Mouse (Mus musculus) yolk sac, embryonic 10.5 days (tissue): ENCODE results near the gene Khdrbs1.
"Not testable (repeated sequence)": the region's sequence is repeated elsewhere in the genome, so short reads cannot be mapped to it uniquely, and the experiment has no call there.

Experiments
- DNase-seq: peaks from one replicate; pipeline ENCODE4 v3.0.0-alpha.2; 2017; ENCODE audit warnings: low spot score

Khdrbs1 gene

DNA sequence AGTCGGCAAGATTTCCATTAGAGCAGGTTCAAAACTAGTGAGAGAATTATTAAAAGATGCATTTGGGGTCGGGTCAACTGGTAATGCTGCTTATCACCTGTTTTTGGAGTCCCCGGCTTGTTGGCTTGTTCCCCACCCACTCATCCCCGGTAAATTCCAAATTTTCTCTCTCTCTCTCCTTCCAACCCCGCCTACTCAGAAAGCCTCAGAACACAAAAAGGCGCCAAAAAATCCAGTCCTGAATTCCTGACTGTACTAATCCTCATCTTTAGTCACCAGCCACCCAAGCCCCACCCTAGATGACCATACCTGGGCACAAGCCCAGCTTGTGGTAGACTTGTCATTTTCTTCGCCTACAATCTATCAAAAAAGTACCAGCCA lies 897 bp upstream of the Khdrbs1 start:
- DNase-seq: no peak

DNA sequence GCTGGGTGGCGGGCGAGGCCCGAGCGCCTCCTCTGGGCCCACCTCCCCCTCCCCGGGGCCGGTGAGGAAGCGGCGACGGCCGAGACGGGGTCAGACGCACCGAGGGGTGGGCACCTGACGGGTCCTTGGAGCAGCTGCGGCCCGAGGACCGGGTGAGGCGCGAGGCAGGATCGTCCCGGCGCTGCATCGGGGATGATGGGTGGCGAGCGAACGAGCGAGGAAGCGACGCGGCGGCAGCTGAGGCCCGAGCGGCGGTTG lies 200 bp downstream of the Khdrbs1 start:
- no peak for DNase-seq

DNA sequence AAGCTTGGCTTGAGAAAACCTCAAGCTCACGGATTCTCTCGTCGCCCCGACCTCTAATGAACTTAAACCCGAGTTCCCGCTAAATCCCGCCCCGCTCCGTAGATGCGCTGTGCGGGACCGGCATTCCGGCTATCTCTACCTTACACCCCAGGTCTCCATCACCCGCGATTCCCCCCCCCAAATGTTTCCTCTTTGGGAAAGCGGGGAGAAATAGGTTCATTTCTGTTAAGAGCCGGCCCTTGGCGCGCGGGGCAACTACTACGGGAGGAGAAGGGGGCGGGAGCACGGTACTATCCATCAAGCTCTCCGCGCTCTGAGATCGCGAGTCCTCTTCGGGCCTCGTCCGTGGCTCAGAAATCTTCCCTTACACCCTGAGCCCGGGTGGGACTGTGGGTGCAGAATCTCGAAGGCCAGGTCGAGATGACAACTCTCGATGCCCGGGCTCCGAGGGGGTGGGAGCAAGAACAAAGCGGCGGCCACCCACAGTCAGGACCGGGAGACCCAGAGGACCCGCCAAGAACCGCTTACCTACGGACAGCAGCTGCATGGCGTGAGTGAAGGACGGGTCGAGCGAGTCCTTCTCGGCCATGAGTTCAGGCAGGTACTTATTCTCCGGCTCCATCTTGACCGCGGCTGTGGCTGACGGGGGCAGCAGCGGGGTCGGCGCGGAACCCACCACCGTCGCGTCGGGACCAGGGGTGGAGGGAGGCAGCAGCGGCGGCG lies 691 bp downstream of the Khdrbs1 start:
- DNase-seq: peak; percentile 50

DNA sequence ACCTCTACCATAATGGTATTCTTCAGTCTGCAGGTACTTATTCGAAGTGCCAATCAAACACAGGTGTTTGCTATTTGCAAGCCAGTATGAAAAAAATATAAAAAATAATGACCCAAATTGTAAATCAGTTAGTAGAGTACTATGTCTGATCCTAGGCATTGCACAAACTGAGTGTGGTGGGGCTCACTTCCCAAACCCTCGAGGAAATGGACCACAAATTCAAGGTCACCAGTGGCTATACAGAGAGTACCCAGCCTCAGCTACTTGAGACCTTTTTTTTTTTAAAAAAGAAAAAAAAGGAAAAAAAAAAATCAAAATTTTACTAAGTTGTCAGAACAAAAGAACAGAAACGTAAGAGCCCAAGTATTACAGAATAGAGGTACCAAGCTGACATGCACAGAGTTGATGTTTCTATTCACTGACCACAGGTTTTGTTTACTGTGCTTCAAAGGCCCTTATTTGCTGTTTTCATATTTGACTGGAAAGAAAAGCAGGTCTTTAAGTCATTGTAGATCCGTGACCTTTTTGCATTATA lies 2.9 kb downstream of the Khdrbs1 start:
- no peak for DNase-seq

DNA sequence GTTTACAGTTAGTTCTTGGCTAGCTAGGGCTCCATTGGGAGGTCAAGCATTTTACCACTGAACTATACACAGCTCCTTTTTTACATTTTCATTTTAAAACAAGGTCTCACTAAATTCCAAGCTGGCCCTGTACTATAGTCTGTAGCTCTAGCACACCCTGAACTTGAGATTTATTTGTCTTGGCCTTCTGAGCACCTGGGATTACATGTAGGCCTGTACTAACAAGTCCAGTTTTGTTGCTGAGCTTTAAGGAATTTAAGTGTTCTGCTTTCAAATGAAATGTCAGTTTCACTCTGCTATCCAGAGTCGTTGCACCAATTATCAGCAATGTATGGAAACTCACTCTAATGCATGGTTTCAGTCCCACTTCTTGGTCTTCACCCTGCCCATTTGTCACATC lies 5.9 kb downstream of the Khdrbs1 start:
- DNase-seq: no peak

DNA sequence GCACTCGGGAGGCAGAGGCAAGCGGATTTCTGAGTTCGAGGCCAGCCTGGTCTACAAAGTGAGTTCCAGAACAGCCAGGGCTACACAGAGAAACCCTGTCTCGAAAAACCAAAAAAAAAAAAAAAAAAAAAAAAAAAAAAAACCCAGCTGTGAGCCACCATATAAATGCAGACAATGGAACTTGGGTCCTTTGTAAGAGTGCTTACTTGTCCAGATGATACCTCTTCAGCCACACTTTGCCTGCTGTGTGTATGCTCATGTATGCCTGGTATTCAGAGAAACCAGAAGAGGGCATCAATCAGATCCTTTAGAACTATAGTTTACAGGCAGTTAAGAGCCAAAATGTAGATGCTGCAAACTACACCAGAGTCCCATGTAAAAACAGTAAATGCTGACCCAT lies 6.6 kb downstream of the Khdrbs1 start:
- DNase-seq: not testable (repeated sequence)

DNA sequence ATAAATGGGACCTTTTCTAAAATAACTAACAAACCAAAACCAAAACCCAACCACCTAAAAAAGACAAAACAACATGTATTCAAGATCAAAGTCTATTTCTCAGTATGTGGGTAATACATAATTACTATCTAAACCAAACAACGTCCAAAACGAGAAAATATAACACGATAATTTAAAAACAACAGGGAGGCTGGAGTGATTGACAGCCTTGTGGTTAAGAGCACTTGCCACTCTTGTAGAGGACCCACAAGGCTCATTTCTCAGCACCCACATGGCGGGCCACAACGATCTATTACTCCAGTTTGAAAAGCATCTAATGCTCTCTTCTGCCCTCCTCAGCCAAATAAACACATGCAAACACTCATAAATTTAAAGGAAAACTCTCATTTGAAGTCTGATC lies 10.7 kb downstream of the Khdrbs1 start:
- DNase-seq: no peak

DNA sequence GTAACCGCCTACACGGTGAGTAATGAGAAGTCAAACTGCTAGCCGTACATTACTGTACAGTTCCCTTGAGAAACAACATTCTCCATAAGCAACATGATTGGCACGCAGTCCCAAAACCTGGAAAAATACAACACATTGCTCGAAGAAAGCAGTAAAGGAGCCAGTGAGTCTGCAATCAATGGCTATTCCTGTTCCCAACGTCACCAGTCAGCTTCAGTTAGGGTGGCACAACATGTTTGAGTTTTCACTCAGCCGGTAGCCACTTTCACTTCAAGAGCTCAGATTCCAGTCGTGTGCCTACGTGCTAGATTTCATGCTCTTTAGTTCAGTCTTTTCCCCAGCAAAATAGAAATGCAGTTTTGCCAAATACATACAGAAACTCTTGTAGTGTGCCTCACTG lies 25.8 kb downstream of the Khdrbs1 start:
- DNase-seq: no peak

DNA sequence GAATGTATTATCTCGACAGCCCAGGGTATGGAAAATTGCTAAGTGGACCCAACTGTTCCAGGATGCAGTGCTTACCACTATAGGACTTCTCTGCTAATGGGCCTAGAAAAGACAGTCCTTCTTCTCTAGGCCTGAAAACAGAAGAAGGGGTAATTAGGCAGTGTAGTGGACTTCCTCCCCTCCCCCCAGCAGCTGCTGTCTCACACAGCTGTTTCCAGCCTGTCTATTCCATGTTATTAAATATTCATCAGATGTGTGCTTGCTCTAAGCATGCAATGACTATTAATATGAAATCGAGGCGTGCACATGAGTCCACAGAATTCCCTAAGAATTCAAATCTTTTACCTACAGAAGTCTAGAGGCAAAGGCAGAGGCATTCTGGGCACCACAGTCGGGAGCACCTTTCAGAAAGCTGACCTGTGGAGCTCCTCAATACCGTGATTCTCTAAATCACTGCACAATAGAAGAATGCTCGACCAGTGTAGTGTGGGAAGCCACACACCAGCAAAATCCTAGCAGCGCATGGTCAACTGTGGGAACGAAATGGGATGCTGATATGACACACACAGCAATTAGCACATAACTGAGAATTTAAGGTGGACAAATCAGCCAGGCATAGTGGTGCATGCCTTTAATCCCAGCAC lies 32.5 kb downstream of the Khdrbs1 start:
- DNase-seq: no peak

DNA sequence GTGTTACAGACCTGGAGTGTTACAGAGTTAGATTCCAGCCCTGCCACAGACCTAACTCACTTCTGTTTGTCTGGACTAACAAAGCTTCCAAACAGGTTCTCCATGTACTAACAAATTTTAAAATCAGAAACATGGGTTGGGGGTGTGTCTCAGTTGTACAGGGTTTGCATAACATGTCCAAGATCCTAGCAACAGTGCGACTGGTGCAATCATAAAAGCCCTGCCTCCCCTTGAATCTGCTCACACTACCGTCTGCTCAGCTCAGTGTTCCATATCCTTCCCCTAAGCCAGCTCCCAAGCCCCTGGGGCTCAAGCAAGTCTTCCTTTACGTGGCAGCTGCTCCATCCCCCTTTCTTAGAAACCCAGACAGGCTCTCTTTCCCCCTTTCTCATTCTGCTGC lies 35.4 kb downstream of the Khdrbs1 start:
- no peak for DNase-seq

DNA sequence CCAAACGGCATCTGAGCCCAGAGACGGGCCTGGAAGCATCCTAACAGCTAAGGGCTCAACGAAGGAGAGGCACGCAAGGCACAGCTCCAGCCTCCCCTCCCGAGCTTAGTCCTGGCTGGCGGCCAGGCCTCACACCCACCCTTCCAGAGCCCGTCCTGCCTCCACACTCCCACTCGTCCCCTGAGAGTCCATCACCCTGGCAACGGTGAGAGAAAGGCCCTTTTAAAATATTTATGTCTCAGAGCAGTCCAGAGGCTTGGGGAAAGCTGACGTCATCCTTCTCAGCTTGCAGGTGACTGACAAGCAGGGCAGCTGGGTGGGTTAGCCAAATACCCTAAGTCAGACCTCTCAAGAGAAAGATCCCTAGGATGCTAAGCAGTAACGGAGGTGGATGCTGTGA lies 39.6 kb downstream of the Khdrbs1 start:
- peak; percentile 60 for DNase-seq

DNA sequence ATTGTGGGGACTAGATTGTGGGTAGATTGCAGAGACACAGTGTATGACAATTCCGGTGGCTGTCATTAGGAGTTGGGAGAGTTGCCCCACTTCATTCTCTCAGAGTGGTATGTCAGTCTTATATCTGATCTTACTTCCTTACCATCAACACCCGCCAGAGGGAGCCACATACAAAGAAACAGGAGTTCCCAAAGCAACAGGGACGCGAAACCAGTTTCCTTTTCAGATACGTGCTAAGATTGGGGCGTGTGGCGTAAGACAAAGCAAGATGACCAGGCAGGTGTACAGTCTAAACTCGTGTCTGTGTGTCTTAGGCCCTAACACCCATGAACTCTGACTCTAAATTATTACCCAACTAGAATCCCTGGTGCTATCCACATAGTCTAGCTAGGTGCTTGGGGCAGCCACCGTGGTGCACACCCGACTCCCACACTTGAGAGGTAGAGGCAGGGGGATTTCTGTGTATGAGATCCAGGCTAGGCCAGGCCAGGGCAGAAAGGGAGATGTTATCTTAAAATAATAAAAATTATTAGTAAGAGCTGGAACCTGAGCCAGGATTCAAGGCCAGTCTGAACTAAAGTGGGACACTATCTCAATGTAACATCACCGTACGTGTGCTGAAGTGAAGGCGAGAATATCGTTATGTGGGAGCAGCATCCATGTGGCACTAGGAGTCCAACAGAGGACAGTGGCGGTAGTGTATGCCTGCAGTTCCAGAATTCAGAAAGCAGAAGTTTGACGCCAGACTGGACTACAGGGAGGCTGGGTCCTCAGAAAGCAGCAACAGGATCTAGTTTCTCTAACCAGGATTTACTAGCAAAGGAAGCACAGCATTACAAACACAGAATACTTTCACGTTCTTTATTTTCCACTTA lies 40.4 kb downstream of the Khdrbs1 start:
- DNase-seq: peak; percentile 73

DNA sequence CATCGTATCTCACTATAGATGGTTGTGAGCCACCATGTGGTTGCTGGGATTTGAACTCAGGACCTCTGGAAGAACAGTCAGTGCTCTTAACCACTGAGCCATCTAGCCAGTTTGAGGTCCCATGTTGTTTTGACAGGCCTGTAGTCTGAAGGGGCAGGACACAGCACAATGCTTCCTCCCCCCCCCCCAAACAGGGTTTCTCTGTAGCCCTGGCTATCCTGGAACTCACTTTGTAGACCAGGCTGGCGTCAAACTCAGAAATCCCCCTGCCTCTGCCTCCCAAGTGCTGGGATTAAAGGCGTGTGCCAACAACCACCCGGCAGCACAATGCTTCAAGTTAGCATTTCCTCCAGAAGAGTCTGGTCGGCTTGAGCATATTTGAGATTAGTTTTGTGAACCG lies 41.4 kb downstream of the Khdrbs1 start:
- DNase-seq: not testable (repeated sequence)

DNA sequence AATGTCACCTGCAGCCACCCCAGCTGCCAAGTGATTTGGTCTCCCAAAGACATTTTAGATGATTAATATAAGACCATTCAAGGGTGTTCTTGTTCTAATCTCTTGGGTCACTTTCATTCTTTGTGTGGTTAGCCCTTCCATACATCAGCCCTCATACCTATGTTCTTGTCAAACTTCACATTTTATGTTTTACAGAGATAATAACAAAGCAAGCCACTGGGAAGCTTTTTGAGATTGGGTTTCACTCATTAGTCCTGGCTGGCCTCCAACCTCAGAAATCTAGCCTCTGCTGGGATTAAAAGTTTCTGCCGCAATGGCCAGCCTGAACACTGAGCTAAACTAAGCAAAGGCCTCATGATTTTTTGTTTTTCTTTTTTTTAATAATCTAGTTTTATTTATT lies 41.9 kb downstream of the Khdrbs1 start:
- no peak for DNase-seq

DNA sequence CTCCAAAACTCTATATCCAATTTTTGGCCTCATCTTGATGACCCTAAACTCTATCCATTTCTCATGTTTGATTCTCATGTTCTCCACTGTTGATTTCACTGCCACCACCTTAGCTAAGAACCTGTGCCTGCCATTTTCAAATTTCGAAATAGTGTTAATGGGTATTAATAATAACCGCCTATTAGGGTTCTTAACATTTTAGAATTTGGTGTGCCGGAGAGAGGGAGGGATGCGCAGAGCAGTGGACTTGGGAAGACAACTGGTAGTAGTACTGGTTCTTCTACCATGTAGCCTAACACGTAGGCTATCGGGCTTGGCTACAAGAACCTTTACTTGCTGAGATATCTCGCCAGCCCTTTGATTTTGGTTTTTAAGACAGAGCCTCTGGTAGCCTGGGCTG lies 44.9 kb downstream of the Khdrbs1 start:
- DNase-seq: no peak

DNA sequence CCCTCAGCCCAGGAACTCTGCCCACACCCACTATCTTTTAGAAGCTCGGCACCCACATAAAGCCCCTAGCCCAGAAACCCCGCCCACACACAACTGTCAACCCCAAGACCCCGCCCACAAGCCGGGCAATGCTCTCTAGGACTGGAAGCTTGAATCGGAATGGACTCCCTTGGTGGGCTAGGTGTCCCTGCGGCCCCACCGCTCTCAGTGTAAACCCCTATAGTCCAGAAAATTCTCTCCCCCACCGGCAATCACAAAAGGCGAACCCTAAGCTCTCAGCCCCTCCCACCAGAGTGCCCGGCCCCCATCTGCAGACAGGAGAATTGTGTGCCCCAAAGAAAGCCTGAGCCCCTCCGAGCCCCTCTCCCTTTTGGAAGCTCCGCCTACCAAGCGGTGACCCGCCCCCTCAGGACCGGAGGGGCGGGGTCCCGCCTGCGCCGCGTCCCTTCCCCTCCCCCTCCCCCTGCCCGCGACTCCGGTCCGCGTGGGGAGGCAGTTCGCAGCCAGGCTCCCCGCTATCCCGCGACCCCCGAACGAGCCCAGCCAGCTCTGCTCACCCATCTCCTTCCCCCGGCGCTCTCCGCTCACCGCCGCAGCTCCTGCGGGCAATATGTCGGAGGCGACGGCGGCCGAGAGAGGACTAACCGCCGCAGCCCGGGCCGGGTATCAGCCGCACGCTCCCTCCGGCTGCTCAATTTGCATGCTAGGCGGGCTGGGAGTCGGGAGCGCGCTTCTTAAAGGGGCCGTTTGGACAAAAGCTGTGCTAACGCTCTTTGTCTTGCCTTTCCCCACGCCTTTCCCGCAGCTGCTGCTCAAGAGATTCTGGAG lies 45.7 kb downstream of the Khdrbs1 start, which contains the start of gene Tmem39b:
Gene Tmem39b, minus strand, starts transcription at position 681 of the 828 bp plus-strand sequence.
- peak; percentile 92 for DNase-seq

DNA sequence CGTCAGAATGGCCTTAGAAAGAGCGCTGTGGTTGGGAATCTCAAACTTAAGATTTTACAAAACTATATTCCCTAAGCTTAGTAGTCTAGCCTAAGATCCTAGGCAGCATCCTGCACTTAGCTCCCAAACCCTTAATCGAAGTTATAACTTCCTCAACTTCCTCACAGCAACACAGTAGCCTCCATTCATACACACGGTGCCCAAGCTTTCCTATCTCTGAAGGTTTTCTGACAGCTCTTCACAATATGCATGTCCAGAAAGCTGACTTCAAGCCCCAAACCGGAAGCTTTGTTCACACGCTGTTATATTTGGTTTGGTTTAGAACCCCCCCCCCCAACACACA lies 46.3 kb downstream of the Khdrbs1 start:
- DNase-seq: no peak

DNA sequence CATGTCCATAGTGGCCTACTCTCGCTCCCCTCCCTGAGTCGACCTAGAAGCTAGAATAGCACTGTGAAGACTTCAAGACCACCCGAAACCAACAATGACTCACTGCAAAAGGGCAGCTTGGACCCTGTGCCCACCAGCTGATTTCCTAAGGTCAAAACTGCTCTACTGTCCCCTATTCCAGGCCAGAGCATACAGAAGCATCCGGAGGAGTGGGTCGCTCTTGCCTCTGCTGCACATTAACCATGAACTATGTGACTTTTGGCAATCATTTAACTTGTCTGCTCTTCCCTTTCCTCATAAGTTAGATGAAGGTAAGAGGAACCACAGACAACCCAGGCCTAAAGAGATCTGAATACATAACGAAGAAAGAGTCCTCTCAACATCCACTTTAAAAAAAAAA lies 57.6 kb downstream of the Khdrbs1 start:
- peak; percentile 66 for DNase-seq

DNA sequence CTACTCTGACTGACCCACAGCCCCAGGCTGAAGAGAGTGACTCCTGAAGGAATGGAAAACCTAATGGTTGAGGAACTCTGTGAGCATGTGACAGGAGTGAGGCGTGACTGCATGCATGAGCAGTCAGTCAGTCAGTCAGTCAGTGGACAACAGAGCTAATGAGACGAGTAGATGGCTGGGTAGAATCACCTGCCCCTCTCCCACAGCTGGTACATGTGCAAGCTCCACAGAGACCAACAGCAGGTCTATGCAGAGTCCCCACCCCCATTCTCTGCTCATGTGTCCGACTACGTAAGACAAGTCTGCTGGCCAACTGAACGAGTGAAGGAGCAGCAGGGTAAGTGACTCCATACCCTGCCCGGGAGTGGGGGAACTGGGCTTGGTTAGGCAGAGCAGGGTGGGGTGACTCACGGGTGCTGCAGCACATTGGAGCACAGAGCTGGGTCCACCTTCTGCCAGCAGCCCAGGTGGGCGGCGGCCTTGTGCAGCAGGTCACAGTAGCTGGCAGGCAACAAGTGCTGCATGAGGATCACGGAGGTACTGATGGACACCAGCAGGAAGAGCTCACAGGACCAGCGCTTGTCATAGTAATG lies 58.1 kb downstream of the Khdrbs1 start:
- peak; percentile 74 for DNase-seq

DNA sequence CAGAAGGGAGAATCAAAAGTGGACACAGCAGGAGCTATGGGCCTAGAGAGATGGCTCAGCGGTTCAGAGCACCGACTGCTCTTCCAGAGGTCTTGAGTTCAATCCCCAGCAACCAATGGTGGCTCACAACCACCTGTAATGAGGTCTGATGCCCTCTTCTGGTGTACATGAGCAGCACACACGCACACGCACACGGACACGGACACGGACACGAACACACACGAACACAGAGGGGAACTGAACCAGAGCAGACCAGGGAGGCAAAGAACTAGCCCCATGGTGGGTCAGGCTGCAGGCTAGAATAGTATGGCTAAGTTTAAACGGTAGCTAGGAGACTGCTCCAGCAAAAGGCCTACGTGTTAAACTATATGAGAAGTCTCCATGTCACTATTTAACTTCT lies 60.3 kb downstream of the Khdrbs1 start:
- no peak for DNase-seq

DNA sequence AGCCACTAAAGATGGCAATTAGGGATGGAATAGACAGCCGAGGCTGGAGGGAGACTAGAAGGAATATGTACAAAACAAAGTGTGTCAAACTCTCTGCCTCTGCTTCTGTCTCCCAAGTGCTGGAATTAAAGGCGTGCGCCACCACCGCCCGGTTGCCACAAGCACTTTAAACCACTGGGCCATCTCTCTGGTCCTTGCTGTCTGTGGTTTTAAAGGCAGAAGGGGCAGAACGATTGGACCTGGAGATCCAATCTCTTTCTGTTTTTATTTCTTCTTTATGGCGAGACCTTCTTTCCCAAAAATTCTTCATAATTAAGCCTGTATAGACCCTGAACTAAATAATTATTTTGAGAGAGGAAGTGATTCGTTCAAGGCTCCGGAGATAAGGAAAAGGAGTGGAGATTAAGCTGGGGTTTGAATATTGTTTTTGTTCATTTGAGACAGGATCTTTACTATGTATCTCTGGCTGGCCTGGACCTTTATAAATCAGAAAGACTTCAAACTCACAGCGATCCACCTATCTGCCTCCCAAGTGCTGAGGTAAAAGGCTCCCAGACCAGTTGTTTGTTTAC lies 69.1 kb downstream of the Khdrbs1 start:
- DNase-seq: no peak
